Mouse (Mus musculus): ENCODE data around the gene Nr2e1. TPM values are rescaled to one million over a fixed set of nuclear protein-coding genes. Genes with fewer than 3 reads are reported as not detected.

Gene Nr2e1
- polyA plus RNA-seq, 1 experiment from 2014 or later: not detected

DNA sequence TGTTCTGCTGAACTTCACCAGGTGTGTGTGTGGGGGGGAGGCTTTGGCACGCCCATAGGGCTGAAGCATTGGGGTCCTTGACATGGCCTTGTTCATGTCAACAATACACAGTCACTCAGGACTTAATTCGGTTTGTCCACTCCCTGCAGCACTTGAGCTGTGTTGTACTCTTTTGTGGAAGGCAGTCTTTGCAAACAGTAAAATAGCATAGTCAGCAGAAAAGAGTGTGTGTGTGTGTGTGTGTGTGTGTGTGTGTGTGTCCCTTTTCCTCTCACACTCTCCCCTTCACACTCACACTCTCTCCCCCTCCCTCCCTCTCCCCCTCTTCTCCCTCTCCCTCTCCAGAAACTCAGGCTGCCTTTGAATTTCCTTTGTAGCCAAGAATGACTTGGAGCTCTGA is 34.9 kb upstream of the Nr2e1 start:
- peaks cover 7% of the 10 kb centered on the region for H3K4me1 ChIP-seq (ENCODE audit: insufficient read depth)
- H3K4me2 ChIP-seq (ENCODE audit: low read depth, low read length): no peak overlapping the region
- no peak for TF ChIP-seq CTCF (IDR thresholded peaks at IDR 0.05; ENCODE audit: low read depth)
- TF ChIP-seq EP300 (IDR thresholded peaks at IDR 0.05; ENCODE audit: low read depth): no peak
- no peak for ATAC-seq
- no peak overlapping the region for H3K4me3 ChIP-seq (ENCODE audit: low read depth, low read length)
- no peaks in the 10 kb centered on the region for H3K9me3 ChIP-seq (ENCODE audit: low read length)
- H3K9ac ChIP-seq (replicated peaks): no peak overlapping the region
- H3K27me3 ChIP-seq (ENCODE audit: insufficient read depth, low read length): peaks cover 55% of the 10 kb centered on the region
- no peak for DNase-seq
- no peak overlapping the region for H3K27ac ChIP-seq (ENCODE audit: low read depth)
- no peaks in the 10 kb centered on the region for H3K36me3 ChIP-seq (replicated peaks; ENCODE audit: insufficient read depth, low read length)
- 34% methylated on average over 2 of the region's 2 CpGs for WGBS (ENCODE audit: insufficient replicate concordance)

GRCm38 (mm10) chr10:42614766-42615165 is 31.3 kb upstream of the Nr2e1 start:
- peaks cover 7% of the 10 kb centered on the region for H3K4me1 ChIP-seq (ENCODE audit: insufficient read depth)
- WGBS (ENCODE audit: insufficient replicate concordance): 11% methylated on average over 9 of the region's 9 CpGs
- H3K27ac ChIP-seq (ENCODE audit: low read depth): no peak overlapping the region
- no peaks in the 10 kb centered on the region for H3K36me3 ChIP-seq (replicated peaks; ENCODE audit: insufficient read depth, low read length)
- ATAC-seq: no peak
- DNase-seq: no peak
- no peak for TF ChIP-seq EP300 (IDR thresholded peaks at IDR 0.05; ENCODE audit: low read depth)
- no peak for TF ChIP-seq CTCF (IDR thresholded peaks at IDR 0.05; ENCODE audit: low read depth)
- H3K27me3 ChIP-seq (ENCODE audit: insufficient read depth, low read length): peaks cover 73% of the 10 kb centered on the region
- no peaks in the 10 kb centered on the region for H3K9me3 ChIP-seq (ENCODE audit: low read length)
- H3K4me2 ChIP-seq (ENCODE audit: low read depth, low read length): no peak overlapping the region
- no peak overlapping the region for H3K4me3 ChIP-seq (ENCODE audit: low read depth, low read length)
- no peak overlapping the region for H3K9ac ChIP-seq (replicated peaks)

- Histone ChIP-seq H3K4me3 (ENCODE audit: low read depth, low read length) (peak overlapping the region; percentile 21; the same call in 1 of the 2 replicates), H3K27ac (ENCODE audit: low read depth) (no peak overlapping the region), H3K36me3 (replicated peaks; ENCODE audit: insufficient read depth, low read length) (no peaks in the 10 kb centered on the region), H3K4me2 (ENCODE audit: low read depth, low read length) (peak overlapping the region; percentile 36), H3K9ac (replicated peaks) (no peak overlapping the region), H3K4me1 (ENCODE audit: insufficient read depth) (peaks cover 7% of the 10 kb centered on the region), H3K9me3 (ENCODE audit: low read length) (no peaks in the 10 kb centered on the region), H3K27me3 (ENCODE audit: insufficient read depth, low read length) (peaks cover 69% of the 10 kb centered on the region)
- ATAC-seq (no peak), DNase-seq (no peak)
- WGBS (ENCODE audit: insufficient replicate concordance): 3% methylated on average over 33 of the region's 40 CpGs
- TF ChIP-seq CTCF (IDR thresholded peaks at IDR 0.05; ENCODE audit: low read depth): no peak
Measured at GRCm38 (mm10) chr10:42613639-42614381, 30.4 kb upstream of the Nr2e1 start.

- H3K27me3 ChIP-seq (ENCODE audit: insufficient read depth, low read length): peaks cover 70% of the 10 kb centered on the region
- no peak overlapping the region for H3K4me2 ChIP-seq (ENCODE audit: low read depth, low read length)
- no peak overlapping the region for H3K27ac ChIP-seq (ENCODE audit: low read depth)
- no peaks in the 10 kb centered on the region for H3K9me3 ChIP-seq (ENCODE audit: low read length)
- H3K9ac ChIP-seq (replicated peaks): no peak overlapping the region
- DNase-seq (no peak), ATAC-seq (no peak)
- no peak for TF ChIP-seq EP300 (IDR thresholded peaks at IDR 0.05; ENCODE audit: low read depth)
- no peak for TF ChIP-seq CTCF (IDR thresholded peaks at IDR 0.05; ENCODE audit: low read depth)
- peaks cover 7% of the 10 kb centered on the region for H3K4me1 ChIP-seq (ENCODE audit: insufficient read depth)
- 10% methylated on average over 12 of the region's 12 CpGs for WGBS (ENCODE audit: insufficient replicate concordance)
- H3K36me3 ChIP-seq (replicated peaks; ENCODE audit: insufficient read depth, low read length): no peaks in the 10 kb centered on the region
- H3K4me3 ChIP-seq (ENCODE audit: low read depth, low read length): no peak overlapping the region
Measured at GRCm38 (mm10) chr10:42613075-42613474, 29.6 kb upstream of the Nr2e1 start.

DNA sequence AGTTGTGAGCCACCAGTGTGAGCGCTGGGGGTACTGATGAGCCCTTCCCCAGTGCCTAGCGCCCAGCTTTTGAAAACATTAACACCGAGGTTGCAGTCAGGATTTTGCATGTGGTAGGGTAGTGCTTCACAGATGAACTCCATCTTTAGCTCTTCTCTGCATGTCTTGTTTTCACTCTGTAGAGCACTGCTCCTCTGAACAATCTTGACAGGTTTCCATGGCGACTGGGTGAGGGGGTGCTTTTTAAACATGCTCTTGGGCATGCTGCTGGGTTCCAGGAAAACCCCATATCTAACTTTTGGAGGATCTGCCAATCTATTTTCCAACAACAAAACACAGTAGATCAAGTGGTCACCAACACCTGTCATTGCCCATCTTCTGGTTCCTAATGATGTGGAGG is 23.3 kb upstream of the Nr2e1 start:
- WGBS (ENCODE audit: insufficient replicate concordance): 66% methylated on average over 4 of the region's 4 CpGs
- Histone ChIP-seq H3K4me2 (ENCODE audit: low read depth, low read length) (no peak overlapping the region), H3K27me3 (ENCODE audit: insufficient read depth, low read length) (peaks cover 26% of the 10 kb centered on the region), H3K36me3 (replicated peaks; ENCODE audit: insufficient read depth, low read length) (no peaks in the 10 kb centered on the region), H3K4me1 (ENCODE audit: insufficient read depth) (no peaks in the 10 kb centered on the region), H3K9ac (replicated peaks) (no peak overlapping the region), H3K27ac (ENCODE audit: low read depth) (no peak overlapping the region), H3K9me3 (ENCODE audit: low read length) (peaks cover 6% of the 10 kb centered on the region), H3K4me3 (ENCODE audit: low read depth, low read length) (no peak overlapping the region)
- DNase-seq (no peak), ATAC-seq (no peak)
- no peak for TF ChIP-seq CTCF (IDR thresholded peaks at IDR 0.05; ENCODE audit: low read depth)
- TF ChIP-seq EP300 (IDR thresholded peaks at IDR 0.05; ENCODE audit: low read depth): no peak

DNA sequence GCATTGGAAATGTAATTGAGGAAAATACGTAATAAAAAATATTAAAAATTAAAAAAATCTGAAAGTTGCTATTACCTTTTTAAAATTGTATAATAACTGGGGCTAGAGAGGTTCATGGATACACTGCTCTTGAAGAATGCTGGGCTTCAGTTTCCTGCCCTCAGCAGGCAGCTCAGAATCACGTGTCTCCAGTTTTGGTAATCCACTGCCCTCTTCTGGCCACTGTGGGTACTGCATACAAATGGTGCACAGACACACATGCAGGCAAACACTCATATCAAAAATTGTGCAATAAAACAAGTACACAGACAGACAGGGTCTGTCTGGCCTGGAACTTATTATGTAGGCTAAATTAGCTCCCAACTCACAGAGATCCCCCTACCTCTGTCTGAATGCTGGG is 21.4 kb upstream of the Nr2e1 start:
- H3K27ac ChIP-seq (ENCODE audit: low read depth): no peak overlapping the region
- peak; percentile 77 for TF ChIP-seq CTCF (IDR thresholded peaks at IDR 0.05; ENCODE audit: low read depth)
- no peak for TF ChIP-seq EP300 (IDR thresholded peaks at IDR 0.05; ENCODE audit: low read depth)
- 63% methylated on average over 2 of the region's 2 CpGs for WGBS (ENCODE audit: insufficient replicate concordance)
- H3K9me3 ChIP-seq (ENCODE audit: low read length): peaks cover 6% of the 10 kb centered on the region
- H3K4me1 ChIP-seq (ENCODE audit: insufficient read depth): no peaks in the 10 kb centered on the region
- 0 out of 2 replicates have a peak, but pooled peaks cover 13% of the 10 kb centered on the region for H3K27me3 ChIP-seq (ENCODE audit: insufficient read depth, low read length)
- no peak for ATAC-seq
- no peak overlapping the region for H3K4me3 ChIP-seq (ENCODE audit: low read depth, low read length)
- no peak overlapping the region for H3K4me2 ChIP-seq (ENCODE audit: low read depth, low read length)
- peak; percentile 56 for DNase-seq
- no peak overlapping the region for H3K9ac ChIP-seq (replicated peaks)
- H3K36me3 ChIP-seq (replicated peaks; ENCODE audit: insufficient read depth, low read length): no peaks in the 10 kb centered on the region

Measured in liver, postnatal 0 days (tissue).